Mouse (Mus musculus): ENCODE results near the gene Etl4.

Etl4 gene

DNA sequence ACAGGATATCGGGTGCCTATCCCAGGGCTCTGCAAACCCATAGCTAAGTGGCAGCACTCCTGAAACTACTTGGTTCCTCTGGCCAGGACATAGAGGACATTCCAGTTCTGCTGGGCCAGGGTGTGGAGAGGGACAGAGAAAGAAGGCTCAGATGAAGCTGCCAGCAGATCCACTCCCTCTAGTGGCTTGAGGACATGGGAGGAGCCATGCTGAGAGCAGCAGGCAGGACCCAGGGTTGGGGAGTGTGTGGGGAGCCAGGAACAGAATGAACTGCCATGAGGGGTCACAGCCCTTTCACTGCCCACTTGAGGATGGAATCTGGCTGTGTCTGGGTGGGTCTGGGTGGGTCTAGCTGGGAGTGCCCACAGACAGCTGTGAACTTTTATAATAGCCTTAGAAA is 784.2 kb downstream of the Etl4 start:
- DNase-seq (ENCODE audit: low spot score in 2 of 2): no peak

DNA sequence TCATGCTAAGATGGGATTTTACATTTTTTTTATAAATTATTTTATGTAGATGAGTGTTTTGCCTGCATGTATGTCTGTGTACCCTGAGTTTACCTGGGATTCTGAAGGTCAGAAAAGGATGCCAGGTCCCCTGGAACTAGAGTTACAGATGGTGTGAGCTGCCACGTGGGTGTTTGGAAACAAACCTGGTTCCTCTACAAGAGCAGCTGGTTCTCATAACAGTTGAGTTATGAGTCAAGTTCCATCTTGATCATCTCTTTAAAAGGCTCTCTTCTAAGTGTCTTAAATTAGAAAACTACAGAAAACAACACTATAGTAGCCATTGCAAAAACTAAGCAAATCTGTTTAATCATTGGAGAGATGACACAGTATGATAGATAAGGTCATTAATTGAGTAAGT is 788.1 kb downstream of the Etl4 start:
- DNase-seq (ENCODE audit: low spot score in 2 of 2): no peak

DNA sequence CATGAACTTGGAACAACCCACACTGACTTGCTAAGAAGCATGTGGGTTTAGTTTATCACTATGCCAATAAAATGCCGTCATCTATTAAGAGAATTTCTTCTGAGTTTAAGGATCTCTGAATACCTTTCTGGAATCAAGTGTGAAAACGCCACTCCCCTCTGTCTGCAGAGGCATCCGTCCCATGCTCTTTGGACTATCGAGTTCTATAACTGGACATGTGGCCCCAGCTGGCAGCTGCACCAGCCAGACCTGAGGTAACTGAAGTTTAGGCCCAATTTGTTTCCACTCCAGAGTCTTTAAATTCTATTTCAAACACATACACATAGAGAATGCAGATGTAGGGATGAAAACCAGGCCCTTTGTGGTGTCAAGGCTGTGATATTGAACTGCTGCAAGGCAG is 795.5 kb downstream of the Etl4 start:
- DNase-seq (ENCODE audit: low spot score in 2 of 2): no peak

DNA sequence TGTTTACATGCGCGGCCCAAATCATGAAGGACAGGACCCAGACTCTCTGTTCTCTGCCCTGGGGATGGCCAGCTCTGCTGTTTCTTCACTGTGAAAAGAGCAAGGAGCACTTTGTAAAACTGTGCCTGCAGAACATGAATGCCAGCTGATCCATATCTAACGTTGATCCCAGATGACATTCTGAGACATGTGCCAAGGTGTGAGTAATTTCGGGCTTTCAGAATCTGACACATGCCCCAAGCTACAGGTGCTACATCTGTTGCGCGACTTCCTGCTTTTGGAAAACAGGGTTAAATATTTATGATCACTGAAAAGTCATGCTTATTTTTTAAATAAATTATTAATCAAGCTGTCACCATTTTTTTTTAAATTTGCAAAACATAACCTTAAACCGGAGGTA is 801.0 kb downstream of the Etl4 start:
- no peak for DNase-seq (ENCODE audit: low spot score in 2 of 2)

DNA sequence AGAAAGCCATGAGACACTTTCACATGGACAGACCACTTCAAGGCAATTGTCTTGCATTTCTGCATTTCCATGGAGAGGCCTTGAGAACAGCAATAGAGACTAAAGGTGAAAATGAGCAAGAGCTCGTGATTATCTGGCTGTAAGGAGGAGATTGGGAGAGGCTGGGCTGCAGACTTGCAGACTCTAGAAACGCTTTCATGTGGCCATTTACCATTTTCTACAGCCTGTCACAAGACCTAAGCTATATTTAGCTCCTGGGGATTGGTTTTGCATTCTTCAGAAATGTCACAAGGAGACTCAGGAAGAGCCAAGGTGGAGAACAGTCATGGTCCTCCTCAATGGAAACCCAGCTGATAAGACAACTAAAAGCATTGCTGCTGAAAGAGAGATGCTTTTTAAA is 801.4 kb downstream of the Etl4 start:
- no peak for DNase-seq (ENCODE audit: low spot score in 2 of 2)

DNA sequence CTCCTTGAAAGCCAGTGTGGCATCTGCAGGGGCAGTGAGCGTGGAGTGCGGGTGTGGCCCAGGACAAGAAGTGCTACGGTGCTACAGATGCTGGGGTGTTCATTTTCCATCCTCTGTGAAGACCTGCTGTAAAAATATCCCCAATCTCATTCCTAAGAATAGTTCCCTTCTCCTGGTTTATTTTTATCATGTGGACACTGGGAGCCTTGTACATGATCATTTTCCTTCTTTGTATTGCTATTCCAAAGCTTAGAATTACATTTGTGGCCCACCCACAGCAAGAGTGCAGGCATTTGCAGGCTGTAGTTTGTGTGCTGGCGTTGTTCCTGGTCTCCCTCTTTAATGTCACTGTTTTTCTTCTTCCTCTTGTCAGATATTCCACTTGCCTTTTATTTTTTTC is 809.5 kb downstream of the Etl4 start:
- DNase-seq (ENCODE audit: low spot score in 2 of 2): no peak

DNA sequence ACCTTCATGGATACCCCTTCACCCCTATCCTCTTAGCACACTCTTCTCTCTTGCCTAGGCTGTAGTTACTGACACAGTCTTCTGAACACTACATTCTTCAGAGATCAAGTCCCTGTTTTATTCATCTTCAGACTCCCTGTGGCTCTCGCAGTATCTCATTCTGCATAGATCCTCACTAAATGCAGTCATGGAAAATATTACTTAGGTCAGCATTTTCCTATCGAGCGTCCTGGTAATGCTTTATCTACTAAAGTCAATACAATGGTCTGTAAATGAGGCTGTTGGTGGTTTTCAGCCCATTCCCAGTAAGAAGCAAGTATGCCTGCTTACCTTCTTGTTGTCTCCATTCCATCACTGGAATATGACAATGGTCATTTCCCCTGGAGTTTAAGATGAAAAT is 811.5 kb downstream of the Etl4 start:
- no peak for DNase-seq (ENCODE audit: low spot score in 2 of 2)

DNA sequence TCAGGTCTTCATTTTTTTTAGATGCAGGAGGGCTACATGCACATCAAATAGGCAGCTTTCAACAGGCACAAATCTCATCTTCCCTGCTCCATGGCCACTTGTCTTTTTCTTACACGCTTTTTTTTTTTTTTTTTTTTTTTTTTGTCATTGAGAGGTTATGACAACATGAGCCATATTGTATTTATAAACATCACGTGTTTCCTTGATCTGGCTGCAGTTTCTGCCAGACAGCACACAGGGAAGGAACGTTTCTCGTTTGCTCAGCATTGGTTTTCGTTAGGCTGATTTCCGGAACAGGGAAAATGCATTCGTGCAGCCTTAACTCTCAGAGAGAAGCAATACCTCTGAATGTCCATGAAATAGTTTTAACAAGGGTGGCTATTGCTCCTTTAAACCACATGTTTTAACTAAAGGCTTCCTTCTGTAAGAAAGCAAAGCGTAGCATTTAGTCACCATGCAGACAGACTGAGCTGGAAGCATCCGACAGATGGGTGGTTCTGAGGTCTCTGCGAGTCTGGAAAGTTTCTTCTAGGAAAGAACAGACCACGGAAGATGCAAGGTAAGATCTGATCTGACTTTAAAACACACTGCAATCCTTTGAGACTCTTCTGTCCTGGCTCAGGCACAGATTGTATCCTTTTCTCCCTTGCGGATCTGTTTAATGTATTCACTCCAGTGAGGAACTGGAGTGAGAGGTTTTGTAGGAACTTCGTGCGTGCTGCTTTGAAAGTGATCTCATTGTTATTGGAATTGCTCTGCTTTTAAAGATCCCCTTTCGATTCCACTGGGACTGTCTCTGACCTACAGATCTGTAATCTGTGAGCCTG is 812.8 kb downstream of the Etl4 start:
- DNase-seq (ENCODE audit: low spot score in 2 of 2): peak; percentile 26 to 27

DNA sequence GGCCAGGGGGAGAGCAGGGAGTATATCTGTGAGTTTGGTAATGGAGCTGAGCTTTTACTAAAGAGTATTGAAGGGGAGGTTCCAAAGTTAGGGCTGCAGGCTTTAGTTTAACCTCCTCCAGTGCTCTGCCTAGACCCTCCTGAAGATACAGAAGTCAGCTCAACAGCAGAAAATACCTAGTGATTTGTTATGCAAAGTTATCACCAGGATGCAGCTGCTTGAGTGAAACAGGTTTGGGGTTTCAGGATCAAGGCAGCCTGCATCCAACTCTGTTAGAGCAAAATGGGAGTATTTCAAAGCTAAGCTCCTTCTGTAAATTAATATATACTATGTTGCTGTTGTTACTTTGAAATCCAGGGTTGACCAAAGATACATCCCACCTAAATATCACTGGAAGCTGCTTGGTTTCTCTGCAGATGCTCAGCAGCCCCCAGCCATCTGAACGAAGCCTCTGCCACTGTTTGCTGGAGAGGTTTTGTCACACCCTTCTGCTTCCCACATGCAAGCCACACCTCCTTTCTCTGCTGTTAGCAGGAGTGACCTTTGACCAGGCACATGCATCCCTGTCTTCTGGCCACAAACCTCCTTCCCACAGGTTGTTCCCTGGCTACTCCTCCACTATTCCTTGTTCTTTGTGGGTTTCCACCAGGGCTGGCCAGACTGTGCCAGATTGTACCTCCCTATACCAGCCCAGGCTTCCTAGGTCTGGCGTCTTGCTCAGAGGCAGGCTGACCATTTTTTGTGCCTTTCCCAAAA is 814.6 kb downstream of the Etl4 start:
- DNase-seq (ENCODE audit: low spot score in 2 of 2): no peak

DNA sequence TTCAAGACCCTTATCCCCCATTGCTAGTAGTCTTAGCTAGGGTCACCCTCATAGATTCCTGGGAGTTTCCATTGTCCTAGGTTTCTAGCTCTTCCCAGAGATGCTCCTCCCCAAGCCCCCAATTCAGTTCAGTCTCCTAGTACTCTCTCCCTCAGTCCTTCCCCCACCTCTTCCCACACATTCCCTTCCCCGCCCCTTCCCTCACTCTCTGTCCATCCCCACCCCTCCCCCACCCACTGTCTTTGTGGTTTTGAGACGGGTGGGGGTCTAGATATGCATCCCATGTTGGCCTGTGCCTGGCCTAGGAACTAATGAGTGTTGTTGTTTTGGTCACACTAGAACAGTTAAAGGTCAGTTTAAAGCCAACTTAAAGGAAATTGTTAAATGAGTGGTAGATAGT is 817.4 kb downstream of the Etl4 start:
- DNase-seq (ENCODE audit: low spot score in 2 of 2): no peak

DNA sequence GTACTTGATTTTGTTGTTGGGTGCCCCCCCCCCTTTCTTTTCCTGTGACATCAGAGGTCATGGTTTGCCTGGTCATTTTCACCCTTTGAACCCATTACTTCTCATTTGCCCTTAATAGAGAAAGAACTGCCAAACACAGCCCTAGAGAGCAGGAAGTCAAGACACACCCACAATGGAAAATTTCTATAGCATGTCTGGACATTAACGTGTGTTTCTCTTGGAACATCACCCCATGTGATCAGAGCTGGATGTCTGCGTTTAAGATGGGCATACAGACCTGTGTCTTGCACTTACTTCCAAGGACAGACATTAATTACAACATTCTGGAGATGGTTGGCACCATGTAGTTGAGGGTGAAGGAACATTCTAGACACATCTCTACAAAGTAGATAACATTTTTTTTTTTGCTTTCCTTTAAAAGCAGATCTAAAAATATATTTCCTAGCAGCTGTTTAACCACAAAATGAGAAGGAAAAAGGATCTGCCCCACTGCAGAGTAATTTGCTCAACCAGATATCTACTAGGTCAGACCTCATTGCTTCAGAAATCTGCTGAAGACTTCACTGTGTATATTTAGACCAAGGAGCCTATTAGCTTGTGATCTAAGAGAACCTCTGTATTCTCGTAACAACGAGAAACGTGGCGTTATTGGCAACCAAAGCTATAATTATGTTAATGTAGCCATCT is 818.3 kb downstream of the Etl4 start:
- DNase-seq (ENCODE audit: low spot score in 2 of 2): no peak

DNA sequence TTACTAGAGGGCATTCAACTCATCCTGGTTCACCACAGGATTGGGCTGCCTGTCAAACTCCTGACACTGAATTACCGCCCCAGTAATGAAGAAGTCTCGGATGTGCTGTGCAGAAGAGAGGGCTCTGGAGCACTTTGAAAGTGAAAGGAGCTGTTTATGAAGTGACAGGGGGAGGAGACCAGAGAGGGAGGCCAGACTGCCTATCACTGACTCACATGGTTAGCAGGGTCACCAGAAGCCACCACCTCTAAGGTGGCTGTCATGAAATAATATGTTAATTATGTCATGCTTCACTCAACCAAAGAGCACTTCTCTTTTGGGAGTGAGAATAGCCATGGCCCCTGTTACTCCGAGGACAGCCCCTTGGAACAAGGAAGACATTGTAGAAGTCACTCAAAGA is 825.9 kb downstream of the Etl4 start:
- no peak for DNase-seq (ENCODE audit: low spot score in 2 of 2)

DNA sequence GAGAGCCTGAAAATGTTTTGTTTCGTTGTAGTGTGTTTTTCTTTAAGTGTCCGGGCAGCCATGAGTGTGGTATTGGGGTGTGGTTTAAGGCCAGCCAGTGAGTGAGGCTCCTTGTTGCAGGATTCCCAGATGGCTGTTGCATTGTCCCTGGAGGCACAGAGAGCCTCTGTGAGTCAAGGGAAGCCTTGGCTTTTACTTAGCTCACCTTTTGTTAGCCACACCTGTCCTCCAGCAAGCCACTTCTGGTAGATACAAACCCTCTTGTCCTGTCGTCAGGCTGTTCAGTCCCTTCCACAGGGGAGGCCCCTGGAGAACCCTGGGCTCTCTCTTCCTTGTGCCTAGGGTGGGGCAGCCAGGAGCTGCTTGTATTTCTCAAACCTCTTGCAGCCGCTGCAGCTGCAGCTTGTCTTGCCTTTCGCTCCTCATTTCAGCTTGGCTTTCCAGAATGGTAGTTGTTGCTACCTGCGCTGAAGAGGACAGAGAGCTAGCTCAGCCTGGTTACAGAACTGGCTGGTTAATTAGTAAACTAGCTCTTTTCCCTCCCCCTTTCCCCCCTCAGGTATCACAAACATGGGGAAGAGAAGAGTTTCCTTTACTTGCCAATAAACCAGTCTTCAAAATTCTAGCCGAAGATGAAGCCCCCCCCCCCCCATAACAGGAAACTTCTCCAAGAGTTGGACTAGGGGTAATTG is 826.9 kb downstream of the Etl4 start:
- no peak for DNase-seq (ENCODE audit: low spot score in 2 of 2)

DNA sequence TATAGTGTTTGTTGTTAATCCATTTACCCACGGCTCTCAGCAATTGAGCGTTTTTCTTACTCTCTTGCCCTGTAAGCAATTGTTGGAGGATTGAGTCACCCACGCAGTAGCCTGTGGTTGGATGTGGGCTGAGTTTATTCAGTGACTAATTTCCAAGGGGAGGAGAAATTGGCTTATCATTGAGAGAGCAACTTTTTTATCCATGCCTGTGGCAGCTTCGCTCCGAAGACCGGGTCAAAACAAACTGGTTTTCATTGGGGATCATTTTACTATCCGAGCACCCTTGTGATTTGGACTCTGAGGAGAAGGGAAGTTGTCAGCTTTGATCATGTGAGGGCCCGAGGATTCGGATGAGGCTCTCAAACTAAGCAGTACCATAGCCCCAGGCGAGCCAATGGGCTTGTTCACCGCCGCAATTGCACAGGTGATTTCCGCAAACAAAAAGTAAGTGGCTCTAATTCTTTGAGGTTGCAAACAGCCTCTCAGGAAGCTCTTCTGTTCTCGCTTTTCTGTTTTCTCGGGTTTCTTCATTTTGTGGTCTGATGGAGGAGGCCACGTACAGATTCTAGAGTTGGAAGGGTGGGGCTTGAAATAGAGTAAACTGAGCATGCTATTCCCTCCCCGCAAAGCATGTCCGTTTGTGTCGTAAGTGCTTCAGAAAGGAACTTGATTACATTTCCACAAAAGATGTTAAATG is 827.7 kb downstream of the Etl4 start:
- peak in 1 of 2 experiments; percentile 27 for DNase-seq (ENCODE audit: low spot score in 2 of 2)

DNA sequence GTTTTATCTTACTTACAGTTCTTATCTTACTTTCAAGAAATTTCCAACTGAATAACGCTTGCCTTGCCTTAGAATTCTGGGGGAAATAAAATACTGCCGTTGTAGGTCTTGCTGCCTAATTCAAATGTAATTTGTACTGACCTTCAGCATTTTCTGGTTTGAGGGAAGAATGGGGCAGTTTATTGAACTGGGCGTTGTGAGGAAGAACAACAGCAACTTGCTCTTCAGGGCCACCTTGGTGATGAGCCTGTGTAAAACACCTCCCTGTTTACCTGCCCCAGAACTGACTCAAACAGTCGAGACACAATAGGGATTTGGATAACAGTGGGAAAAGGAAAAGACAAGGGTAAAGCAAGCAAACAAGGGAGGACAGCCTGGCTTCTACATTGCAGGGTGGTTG is 828.3 kb downstream of the Etl4 start:
- no peak for DNase-seq (ENCODE audit: low spot score in 2 of 2)

DNA sequence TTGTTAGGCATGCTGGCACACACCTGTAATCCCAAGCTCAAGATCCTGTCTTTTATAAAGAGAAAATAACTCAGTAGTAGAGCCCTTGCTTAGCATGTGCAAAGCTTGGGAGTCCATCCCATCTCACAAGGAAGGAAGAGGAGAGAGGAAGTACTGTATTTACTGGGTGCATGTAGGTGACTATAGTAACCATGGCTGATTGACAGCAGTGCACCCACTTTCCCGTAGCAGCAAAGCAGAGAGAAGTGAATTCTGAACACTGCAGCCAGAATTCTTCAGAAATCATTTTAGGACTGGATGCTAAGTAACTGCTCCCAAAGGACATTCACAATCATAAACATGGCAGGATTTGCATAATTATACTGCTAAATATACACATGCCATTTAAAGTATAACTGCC is 838.1 kb downstream of the Etl4 start:
- no peak for DNase-seq (ENCODE audit: low spot score in 2 of 2)

DNA sequence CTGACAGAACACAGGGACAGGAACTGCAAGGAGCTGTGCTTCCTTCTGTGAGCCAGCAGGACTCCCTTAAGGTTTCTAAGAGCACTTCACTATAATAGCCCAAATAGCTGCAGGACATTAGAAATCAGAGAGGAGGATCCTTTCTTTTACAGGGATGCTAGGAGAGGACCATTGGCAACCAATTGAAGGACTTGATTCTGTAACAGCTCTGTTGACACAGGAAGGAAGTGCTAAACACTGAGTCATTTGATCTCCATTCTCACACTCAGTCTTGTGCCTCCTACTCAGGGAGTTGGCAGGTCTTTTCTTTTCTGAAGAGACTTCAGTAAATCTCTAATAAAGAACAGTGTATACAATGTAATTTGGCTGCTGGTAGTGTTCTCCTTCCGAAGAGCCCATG is 838.9 kb downstream of the Etl4 start:
- no peak for DNase-seq (ENCODE audit: low spot score in 2 of 2)

DNA sequence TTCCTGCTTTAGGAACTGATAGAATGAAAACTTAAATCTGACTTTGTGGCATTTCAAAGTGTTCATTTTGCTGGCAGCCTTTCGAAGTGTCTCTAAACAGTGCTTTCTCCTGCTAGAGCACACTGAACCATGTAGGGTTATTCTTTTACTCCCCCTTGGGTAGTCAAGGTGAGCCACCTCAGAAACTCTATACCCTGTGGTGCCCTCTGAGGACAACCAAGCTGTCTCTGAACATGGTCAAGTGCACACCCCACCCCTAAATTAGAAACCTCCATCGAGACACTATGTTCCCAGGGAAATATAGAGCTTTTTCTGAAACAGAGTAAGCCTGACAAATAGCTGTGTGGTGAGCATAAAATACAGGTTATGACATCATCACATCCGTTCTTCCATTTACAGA is 840.1 kb downstream of the Etl4 start:
- no peak for DNase-seq (ENCODE audit: low spot score in 2 of 2)

DNA sequence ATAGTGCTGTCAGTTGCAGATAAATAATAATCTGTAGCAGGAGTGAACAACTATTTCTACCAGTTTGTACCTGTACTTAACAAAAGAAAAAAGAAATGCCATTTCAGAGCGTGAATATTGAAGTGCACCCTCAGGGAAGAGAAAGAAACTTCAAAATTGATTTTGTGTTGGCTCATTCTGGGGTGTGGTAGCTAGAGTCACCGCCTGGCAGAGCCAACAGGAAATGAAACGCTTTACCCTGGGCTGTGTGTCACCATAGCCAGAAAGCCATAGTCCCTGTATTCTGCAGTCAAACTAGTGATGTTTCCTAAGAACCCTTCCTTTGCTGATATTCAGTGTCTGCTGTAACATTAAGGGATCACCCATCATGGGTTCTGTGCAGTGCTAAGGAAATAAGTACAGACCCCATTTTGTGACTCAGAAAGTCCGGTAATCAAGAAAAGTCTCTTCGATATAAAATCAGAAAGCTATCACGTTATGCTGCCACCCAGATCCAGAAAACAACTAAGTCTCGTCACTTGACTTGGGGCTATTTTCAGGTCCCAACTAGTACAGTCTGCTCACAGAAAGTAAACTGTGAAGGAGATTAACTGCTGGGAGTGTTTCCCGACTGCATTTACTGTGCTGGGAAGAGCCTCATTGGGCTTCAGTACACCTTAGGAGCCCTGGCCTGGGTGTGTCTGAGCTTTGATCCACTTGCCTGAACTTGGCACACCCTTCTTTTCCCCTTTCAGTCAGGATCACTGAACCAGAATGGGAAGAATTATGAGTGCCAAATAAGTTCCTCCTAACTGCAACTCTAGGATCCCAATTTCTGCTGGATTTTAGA is 843.9 kb downstream of the Etl4 start:
- no peak for DNase-seq (ENCODE audit: low spot score in 2 of 2)

DNA sequence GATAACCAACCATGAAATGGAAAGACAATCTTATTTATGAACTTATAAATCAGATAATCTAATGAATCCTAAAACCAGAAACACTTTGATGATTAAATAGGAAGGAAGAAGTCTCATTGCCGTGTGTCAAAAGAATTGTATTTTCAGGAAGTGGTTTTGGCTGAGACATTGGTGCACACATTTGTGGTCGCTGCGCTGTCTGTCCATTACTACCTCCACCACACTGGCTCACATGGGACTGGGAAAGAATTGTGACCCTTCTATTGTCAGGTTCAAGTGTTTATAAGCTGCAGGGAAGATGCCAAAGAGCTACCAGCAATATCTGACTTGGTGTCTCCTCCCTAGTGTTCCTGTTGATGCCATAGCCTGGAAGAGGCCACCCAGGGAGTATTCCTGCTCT is 847.4 kb downstream of the Etl4 start:
- DNase-seq (ENCODE audit: low spot score in 2 of 2): no peak

All from heart, adult 9 months (tissue).